ENCODE assay signal across 22 mouse cellular contexts in the genomic region with DNA sequence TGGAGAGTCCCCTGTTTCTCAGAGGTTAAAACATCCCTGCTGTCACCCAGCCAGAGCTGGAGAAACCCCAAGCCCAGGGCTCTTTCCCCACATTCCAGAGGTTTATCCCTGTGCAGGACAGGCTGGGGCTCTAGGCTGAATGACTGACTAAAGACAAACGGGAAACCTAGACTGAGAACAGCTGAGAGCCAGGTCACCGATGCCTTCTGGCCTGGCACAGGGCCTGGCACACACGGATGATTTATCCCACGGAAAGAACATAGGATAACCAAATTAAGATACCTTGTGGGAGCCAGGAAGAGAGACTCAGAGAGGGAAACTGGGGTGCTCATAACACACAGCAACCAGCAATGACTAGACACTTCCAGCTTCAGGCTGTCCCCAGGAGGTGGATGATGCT. TPM values are rescaled to one million over a fixed set of nuclear protein-coding genes. Genes with fewer than 3 reads are reported as not detected.
A peak's percentile ranks its signal among the peaks of the same experiment; 100 is the strongest.
DNase-seq lines count a peak whose midpoint lies in the region; ATAC-seq lines count a peak whose summit lies in the region.
"Had no signal": no experiment of that assay in that cellular context is flagged by ENCODE, and none has a peak within 500 bp of the region (broad histone marks: within the 10 kb centered on the region; RNA-seq: fewer than 3 reads in every experiment).

No protein-coding gene starts in this region.

- H3K4me2 ChIP-seq in hindbrain, embryonic 16.5 days (ENCODE audit: low read length) = no peak overlapping the region
- H3K4me2 ChIP-seq: embryonic facial prominence, embryonic 15.5 days; hindbrain, embryonic 13.5 days had no signal

- no peak overlapping the region for H3K4me3 ChIP-seq in brown adipose tissue, adult 24 weeks (ENCODE audit: insufficient read depth, low read depth, low read length)
- H3K4me3 ChIP-seq in hindbrain, embryonic 16.5 days (ENCODE audit: low read length) = no peak overlapping the region
- H3K4me3 ChIP-seq: embryonic facial prominence, embryonic 15.5 days; erythroblast, embryonic 14.5 days; forebrain, embryonic 10.5 days; gastrocnemius, adult 2 months; heart, embryonic 10.5 days; hindbrain, embryonic 13.5 days had no signal

- H3K9ac ChIP-seq in hindbrain, embryonic 16.5 days (ENCODE audit: low read depth, low read length) = no peak overlapping the region
- H3K9ac ChIP-seq: embryonic facial prominence, embryonic 15.5 days; hindbrain, embryonic 13.5 days had no signal

- no peak for ATAC-seq in cerebellum, adult (ENCODE audit: insufficient number of reproducible peaks, low FRiP score, low TSS enrichment)
- ATAC-seq in hindbrain, embryonic 16.5 days = no peak
- ATAC-seq: forebrain, embryonic 14.5 days; intestine, embryonic 16.5 days had no signal

- H3K27ac ChIP-seq in brown adipose tissue, adult 24 weeks (replicated peaks; ENCODE audit: low read depth, low read length) = 0 out of 2 replicates have a peak overlapping the region, but pooled peaks have one; percentile 15
- H3K27ac ChIP-seq in hindbrain, embryonic 16.5 days (ENCODE audit: low read depth, low read length) = no peak overlapping the region
- H3K27ac ChIP-seq: embryonic facial prominence, embryonic 15.5 days; forebrain, embryonic 10.5 days; heart, embryonic 10.5 days; hindbrain, embryonic 13.5 days had no signal

- H3K4me1 ChIP-seq in brown adipose tissue, adult 24 weeks (ENCODE audit: control insufficient read depth, insufficient read depth, insufficient read length, low read length) = peaks cover 41% of the 10 kb centered on the region
- peaks cover 4% of the 10 kb centered on the region for H3K4me1 ChIP-seq in hindbrain, embryonic 16.5 days (ENCODE audit: control insufficient read depth, insufficient read depth, low read depth, low read length)

- 0 out of 2 replicates have a peak, but pooled peaks cover 2% of the 10 kb centered on the region for H3K27me3 ChIP-seq in hindbrain, embryonic 16.5 days (replicated peaks; ENCODE audit: control insufficient read depth, insufficient read depth, low read length)

- DNase-seq in cerebellum, adult 11-12 months = peak; percentile 68
- peak; percentile 65 for DNase-seq in cerebellum, adult 9-11 months
- DNase-seq in spleen, adult 18-20 months = no peak
- no peak for DNase-seq in left cerebral cortex, adult 8-10 months (ENCODE audit: low spot score in 2 of 2)
- DNase-seq: adrenal gland, adult 2 months; adrenal gland, postnatal 25 days; embryo, embryonic 11 days; gastrocnemius, adult 2 months; gastrocnemius, postnatal 36 days; heart, adult 18-20 months; heart, postnatal 10 days; kidney, adult 2 months had no signal

- 77% methylated on average over 4 of the region's 4 CpGs for WGBS in hindbrain, embryonic 16.5 days

- H3K9me3 ChIP-seq in hindbrain, embryonic 16.5 days (ENCODE audit: control insufficient read depth, low read length) = no peaks in the 10 kb centered on the region
- H3K9me3 ChIP-seq: embryonic facial prominence, embryonic 15.5 days; forebrain, embryonic 10.5 days; heart, embryonic 10.5 days; hindbrain, embryonic 13.5 days had no signal

- no peaks in the 10 kb centered on the region for H3K36me3 ChIP-seq in hindbrain, embryonic 16.5 days (ENCODE audit: control insufficient read depth, insufficient read depth, low read length)
- H3K36me3 ChIP-seq: embryonic facial prominence, embryonic 15.5 days; forebrain, embryonic 10.5 days; heart, embryonic 10.5 days; hindbrain, embryonic 13.5 days had no signal

RNA-seq across cellular contexts. Expression of a gene that starts 9.6 kb away (rescaled TPM):
- 3.3 and 4.5 TPM in 2 replicates for polyA plus RNA-seq in brown adipose tissue, adult 24 weeks (2012; ENCODE audit: insufficient read depth, insufficient read length, missing spikeins)
- polyA plus RNA-seq in hindbrain, embryonic 16.5 days (2015; fragmentation: Nextera tagmentation; extraction: Ambion mirVana) = 13.9 and 22.8 TPM in 2 replicates
- 10 to 100 TPM; 11.1 to 15.8 (median 14.0) TPM for total RNA-seq in left cerebral cortex, adult 8-10 months (2022)

RNA-seq across cellular contexts. Expression of a gene that starts 35.5 kb away (rescaled TPM):
- not detected in 2 replicates for polyA plus RNA-seq in brown adipose tissue, adult 24 weeks (2012; ENCODE audit: insufficient read depth, insufficient read length, missing spikeins)
- polyA plus RNA-seq in hindbrain, embryonic 16.5 days (2015; fragmentation: Nextera tagmentation; extraction: Ambion mirVana) = 0.34 and 0.37 TPM in 2 replicates
- total RNA-seq in left cerebral cortex, adult 8-10 months (2022) = 1 to 10 TPM in 1 of 4 experiments, under 1 TPM in 3; 0.55 to 1.4 (median 0.73) TPM
- total RNA-seq: heart, adult 18-20 months had no signal

Comparison
In these comparisons a context has a peak if more than half of its experiments do, and no peak if none do; other contexts are left out.
1. DNase-seq: peak in cerebellum, adult 11-12 months (single experiment) and cerebellum, adult 9-11 months (single experiment); none in spleen, adult 18-20 months (0 of 2) and left cerebral cortex, adult 8-10 months (0 of 2).